Mouse (Mus musculus) thymus, postnatal 4 days (tissue): ENCODE data around the gene Shisa5.

ENCODE experiments used
- DNase-seq: peaks from one replicate; pipeline ENCODE4 v3.0.0; 2021

Gene Shisa5

GRCm38 (mm10) chr9:109022866-109023685, 15.3 kb upstream of the Shisa5 start:
- DNase-seq, result peak; percentile 10

GRCm38 (mm10) chr9:109027521-109027920, 10.8 kb upstream of the Shisa5 start:
- DNase-seq, result peak; percentile 8

DNA sequence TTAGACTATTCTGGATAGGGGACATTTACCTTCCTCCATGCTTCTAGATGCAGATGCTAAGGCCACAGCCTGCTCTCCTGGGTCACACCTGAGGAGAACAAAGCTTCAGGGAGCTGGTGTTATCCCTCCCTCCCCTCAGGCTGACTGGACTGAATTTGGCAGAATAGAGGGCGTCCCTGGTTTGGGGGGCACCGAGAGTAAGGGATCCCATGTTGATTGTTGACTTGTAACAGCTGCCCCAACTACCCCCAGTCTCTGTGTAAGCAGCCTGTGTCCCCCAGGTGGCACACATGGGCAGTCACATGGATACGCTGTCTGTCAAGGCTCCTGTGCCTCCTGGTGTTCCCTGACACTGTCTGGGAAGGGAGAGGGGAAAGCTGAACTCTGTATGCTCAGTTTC, 9.9 kb upstream of the Shisa5 start:
- peak; percentile 3 for DNase-seq

GRCm38 (mm10) chr9:109028919-109029318, 9.4 kb upstream of the Shisa5 start:
- peak; percentile 5 for DNase-seq

DNA sequence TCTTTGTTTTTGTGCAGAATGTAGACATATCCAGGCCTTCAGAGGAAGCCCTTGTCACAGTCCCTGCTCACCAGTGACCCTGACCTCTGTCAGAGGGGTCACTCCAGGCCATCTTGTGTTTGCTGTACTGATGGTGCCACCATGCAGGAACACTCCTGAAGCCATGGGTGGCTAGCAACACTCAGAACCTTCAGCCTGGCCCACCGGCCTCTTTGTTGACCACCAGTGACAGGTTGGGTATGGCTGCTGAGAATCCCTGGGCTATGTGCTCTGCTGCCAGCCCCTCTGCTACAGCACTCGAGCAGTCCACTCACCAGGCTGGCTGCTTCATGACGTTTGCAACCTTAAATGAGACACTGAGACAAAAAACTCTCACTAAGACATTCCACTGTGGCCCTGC, 8.1 kb upstream of the Shisa5 start:
- peak; percentile 2 for DNase-seq

- DNase-seq, result peak; percentile 2
Observed at GRCm38 (mm10) chr9:109031001-109031400, 7.4 kb upstream of the Shisa5 start.

DNA sequence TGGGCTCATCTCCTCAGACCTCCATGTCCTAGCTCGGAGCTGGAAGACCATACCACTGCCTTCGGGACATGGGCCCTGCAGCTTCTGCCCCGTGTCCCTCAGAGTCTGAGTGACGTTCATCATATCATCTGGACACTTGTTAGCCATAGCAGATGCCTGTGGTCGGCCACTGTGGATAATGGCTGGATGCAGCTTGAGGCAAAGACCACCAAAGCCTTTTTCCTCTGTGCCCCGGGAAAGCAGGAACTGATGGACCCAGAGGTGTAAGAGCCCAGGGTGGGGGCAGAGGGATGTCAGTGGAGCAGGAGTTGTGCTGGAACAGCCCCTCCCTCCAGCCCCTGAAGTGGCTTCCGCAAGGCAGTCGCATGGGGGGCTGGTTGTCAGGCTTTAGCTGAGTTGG, 6.7 kb upstream of the Shisa5 start:
- peak; percentile 4 for DNase-seq

DNA sequence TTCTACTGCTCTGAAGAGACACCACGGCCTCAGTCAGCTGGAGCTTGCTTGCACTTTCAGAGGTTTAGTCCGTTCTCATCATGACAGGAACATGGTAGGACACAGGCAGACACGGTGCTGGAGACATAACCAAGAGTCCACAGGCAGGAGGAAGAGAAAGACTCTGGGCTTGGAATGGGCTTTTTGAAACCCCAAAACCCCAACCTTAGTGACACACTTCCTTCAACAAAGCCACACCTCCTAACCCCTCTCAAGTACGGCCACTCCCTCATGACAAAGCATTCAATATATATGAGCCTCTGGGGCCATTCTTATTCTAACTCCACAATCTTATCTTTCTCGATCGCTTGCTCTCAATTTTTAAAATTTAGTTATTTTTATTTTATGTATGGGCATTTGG, 5.9 kb upstream of the Shisa5 start:
- DNase-seq, result no peak

- peak; percentile 35 for DNase-seq
Observed at GRCm38 (mm10) chr9:109038901-109039364, 568 bp downstream of the Shisa5 start.

DNA sequence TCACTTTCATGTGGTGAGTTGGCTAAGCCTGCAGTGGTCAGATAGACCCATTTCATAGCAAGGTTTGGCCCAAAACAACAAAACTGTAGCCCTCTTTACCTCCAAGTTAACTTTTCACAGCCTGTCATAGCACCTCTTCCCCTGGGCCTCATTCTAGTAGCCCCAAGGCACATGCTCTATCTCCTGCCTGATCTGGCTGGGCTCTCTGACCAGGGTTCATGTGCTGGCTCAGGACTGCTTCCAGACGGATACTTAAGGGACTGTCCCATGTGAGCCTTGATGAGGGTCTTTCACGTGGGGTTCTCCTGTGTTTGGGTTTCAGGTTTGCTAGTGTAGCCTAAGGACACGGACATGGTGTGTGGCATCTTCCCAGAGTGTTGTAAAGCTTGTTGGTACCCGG, 1.3 kb downstream of the Shisa5 start:
- no peak for DNase-seq

- DNase-seq, result no peak
Observed at GRCm38 (mm10) chr9:109040216-109040615, 1.9 kb downstream of the Shisa5 start.

- no peak for DNase-seq
Observed at GRCm38 (mm10) chr9:109040906-109041305, 2.5 kb downstream of the Shisa5 start.

- DNase-seq, result no peak
Observed at GRCm38 (mm10) chr9:109041351-109041750, 3.0 kb downstream of the Shisa5 start.

DNA sequence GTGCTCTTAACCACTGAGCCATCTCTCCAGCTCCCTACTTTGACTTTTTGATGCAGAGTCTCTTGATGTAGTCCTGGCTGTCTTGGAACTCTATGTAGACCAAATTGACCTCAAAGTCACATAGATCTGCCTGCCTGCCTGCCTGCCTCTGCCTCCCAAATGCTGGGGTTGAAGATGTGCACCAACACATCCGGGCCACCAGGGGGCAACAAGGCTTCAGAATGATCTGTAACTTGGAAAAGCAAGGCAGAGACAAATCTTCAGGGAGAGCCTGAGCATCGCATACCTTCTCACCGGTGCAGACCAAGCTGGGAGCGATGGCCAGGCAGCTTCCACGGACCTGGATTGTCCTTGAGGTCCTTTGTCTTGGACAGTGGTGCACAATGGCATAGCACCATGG, 7.9 kb downstream of the Shisa5 start:
- DNase-seq, result peak; percentile 84

DNA sequence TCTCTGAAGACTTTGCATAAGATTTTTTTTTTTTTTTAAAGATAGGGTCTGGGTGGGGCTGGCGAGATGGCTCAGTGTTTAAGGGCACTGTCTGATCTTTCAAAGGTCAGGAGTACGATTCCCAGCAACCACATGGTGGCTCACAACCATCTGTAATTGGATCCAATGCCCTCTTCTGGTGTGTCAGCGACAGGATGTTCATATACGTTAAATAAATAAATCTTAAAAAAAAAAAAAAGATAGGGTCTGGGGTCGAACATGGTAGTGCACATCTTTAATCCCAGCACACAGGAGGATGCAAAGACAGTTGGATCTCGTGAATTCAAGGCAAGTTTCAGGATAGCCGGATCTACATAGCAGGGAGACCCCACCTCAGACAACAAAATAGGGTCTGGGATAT, 11.0 kb downstream of the Shisa5 start:
- DNase-seq, result no peak

DNA sequence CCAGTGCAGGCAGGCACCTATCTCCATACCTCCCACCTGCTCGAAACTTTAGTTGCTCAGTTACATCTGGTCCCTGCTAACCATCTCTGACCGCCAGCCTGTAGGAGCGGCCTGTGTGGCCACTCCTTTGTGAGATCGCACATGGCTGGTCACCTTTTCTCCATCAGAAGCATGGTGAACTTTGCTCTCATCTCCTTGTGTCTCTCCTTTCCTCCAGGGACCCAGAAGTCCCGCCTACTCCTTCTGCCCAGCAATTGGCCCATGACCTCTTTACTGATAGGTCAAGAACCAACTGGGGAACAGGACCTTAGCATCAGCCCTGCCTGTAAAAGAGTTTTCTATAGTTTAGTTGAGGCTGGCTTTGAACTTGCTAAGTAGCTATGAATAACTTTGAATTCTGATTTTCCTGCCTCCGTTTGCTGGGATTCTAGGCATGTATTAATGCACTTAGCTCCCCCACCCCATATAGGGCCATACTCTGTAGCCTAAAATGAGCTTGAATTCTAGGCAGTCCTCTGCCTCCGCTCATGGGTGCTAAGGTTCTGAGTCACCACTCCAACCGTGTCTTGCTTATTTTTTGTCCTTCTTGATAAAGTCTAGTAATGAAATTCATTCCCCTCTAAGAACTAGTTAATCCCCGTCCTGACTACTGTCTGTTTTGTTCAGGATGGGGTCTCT, 11.8 kb downstream of the Shisa5 start:
- DNase-seq, result no peak

DNA sequence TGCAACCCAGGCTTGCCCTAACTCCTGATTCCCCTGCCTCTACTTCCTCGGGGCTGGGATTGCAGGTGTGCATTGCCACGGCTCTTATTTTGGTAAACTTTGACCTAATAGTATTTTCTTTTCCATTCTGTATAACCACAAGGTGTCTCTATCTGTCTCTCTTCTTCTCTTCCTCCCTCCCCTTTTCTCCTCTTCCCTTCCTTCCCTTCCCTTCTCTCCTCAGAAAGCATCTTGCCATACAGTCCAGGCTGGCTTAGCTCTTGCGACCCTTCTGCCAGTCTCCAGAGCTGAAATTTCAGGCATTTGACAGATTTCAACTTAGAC, 12.3 kb downstream of the Shisa5 start:
- DNase-seq, result peak; percentile 28

- peak; percentile 62 for DNase-seq
Observed at GRCm38 (mm10) chr9:109051011-109051501, 12.7 kb downstream of the Shisa5 start.

GRCm38 (mm10) chr9:109051651-109052489, 13.5 kb downstream of the Shisa5 start:
- peak; percentile 40 for DNase-seq

- DNase-seq, result peak; percentile 35
Observed at GRCm38 (mm10) chr9:109052490-109053260, 14.3 kb downstream of the Shisa5 start.

GRCm38 (mm10) chr9:109053366-109053765, 15.0 kb downstream of the Shisa5 start:
- DNase-seq, result no peak

- no peak for DNase-seq
Observed at GRCm38 (mm10) chr9:109053851-109054250, 15.5 kb downstream of the Shisa5 start.
